In genomic region chr19:55895317-55895716, GRCm38 (mm10) we compare ENCODE assay signal across 8 mouse cellular contexts.
A peak's percentile ranks its signal among the peaks of the same experiment; 100 is the strongest.
DNase-seq lines count a peak whose midpoint lies in the region; ATAC-seq and TF ChIP-seq lines count a peak whose summit lies in the region.

No protein-coding gene starts in this region.

- TF ChIP-seq CTCF in thymus, adult 2 months (IDR thresholded peaks at IDR 0.05; ENCODE audit: borderline replicate concordance, control insufficient read depth, extremely low read depth, insufficient read depth, low read length, poor library complexity): no peak
- peak; percentile 69 for TF ChIP-seq CTCF in liver, postnatal 0 days (IDR thresholded peaks at IDR 0.05; ENCODE audit: low read depth)

- H3K27me3 ChIP-seq in thymus, adult 2 months (ENCODE audit: control insufficient read depth, insufficient read depth, low read length): no peaks in the 10 kb centered on the region; the same call in 1 of the 2 replicates
- no peaks in the 10 kb centered on the region for H3K27me3 ChIP-seq in embryonic facial prominence, embryonic 11.5 days (ENCODE audit: control insufficient read depth, insufficient read depth, low read length)
- no peaks in the 10 kb centered on the region for H3K27me3 ChIP-seq in heart, embryonic 12.5 days (replicated peaks)
- 0 out of 2 replicates have a peak, but pooled peaks cover 8% of the 10 kb centered on the region for H3K27me3 ChIP-seq in kidney, embryonic 15.5 days
- H3K27me3 ChIP-seq in liver, postnatal 0 days (ENCODE audit: insufficient read depth, low read length): peaks cover 6% of the 10 kb centered on the region; the same call in 1 of the 2 replicates
- H3K27me3 ChIP-seq in neural tube, embryonic 14.5 days (ENCODE audit: control insufficient read depth, insufficient read depth, low read length): peaks cover 21% of the 10 kb centered on the region; the same call in 1 of the 2 replicates

- H3K27ac ChIP-seq in thymus, adult 2 months (ENCODE audit: control insufficient read depth, insufficient read depth, low read length): no peak overlapping the region
- H3K27ac ChIP-seq in embryonic facial prominence, embryonic 11.5 days (replicated peaks; ENCODE audit: low read depth, low read length): no peak overlapping the region
- H3K27ac ChIP-seq in heart, embryonic 12.5 days (ENCODE audit: poor library complexity, severe bottlenecking): no peak overlapping the region
- no peak overlapping the region for H3K27ac ChIP-seq in kidney, embryonic 15.5 days
- no peak overlapping the region for H3K27ac ChIP-seq in liver, postnatal 0 days (ENCODE audit: low read depth)
- H3K27ac ChIP-seq in neural tube, embryonic 14.5 days (ENCODE audit: low read depth, low read length): no peak overlapping the region

- no peaks in the 10 kb centered on the region for H3K36me3 ChIP-seq in thymus, adult 2 months (ENCODE audit: control insufficient read depth, insufficient read depth, low read length)
- H3K36me3 ChIP-seq in embryonic facial prominence, embryonic 11.5 days (replicated peaks; ENCODE audit: control insufficient read depth, insufficient read depth, low read depth, low read length): no peaks in the 10 kb centered on the region
- no peaks in the 10 kb centered on the region for H3K36me3 ChIP-seq in heart, embryonic 12.5 days
- no peaks in the 10 kb centered on the region for H3K36me3 ChIP-seq in kidney, embryonic 15.5 days
- H3K36me3 ChIP-seq in liver, postnatal 0 days (replicated peaks; ENCODE audit: insufficient read depth, low read length): no peaks in the 10 kb centered on the region
- no peaks in the 10 kb centered on the region for H3K36me3 ChIP-seq in neural tube, embryonic 14.5 days (ENCODE audit: control insufficient read depth, insufficient read depth, low read length)

- no peak for TF ChIP-seq POLR2A in thymus, adult 2 months (IDR thresholded peaks at IDR 0.05; ENCODE audit: control insufficient read depth, extremely low read depth, insufficient read depth, low read length, poor library complexity)

- H3K4me3 ChIP-seq in thymus, adult 2 months (ENCODE audit: control insufficient read depth, insufficient read depth, low read length): no peak overlapping the region
- peak overlapping the region; percentile 22; the same call in 1 of the 2 replicates for H3K4me3 ChIP-seq in embryonic facial prominence, embryonic 11.5 days (ENCODE audit: low read depth, low read length)
- H3K4me3 ChIP-seq in heart, embryonic 12.5 days: peak overlapping the region; percentile 43
- peak overlapping the region; percentile 34 for H3K4me3 ChIP-seq in kidney, embryonic 15.5 days (replicated peaks)
- H3K4me3 ChIP-seq in liver, postnatal 0 days (ENCODE audit: low read depth, low read length): peak overlapping the region; percentile 27; the same call in 1 of the 2 replicates
- H3K4me3 ChIP-seq in neural tube, embryonic 14.5 days (ENCODE audit: low read depth, low read length): peak overlapping the region; percentile 14; the same call in 1 of the 2 replicates

- H3K4me2 ChIP-seq in embryonic facial prominence, embryonic 11.5 days (ENCODE audit: low read depth, low read length): peak overlapping the region; percentile 42
- peak overlapping the region; percentile 81 for H3K4me2 ChIP-seq in heart, embryonic 12.5 days
- H3K4me2 ChIP-seq in kidney, embryonic 15.5 days: peak overlapping the region; percentile 63
- peak overlapping the region; percentile 56 for H3K4me2 ChIP-seq in liver, postnatal 0 days (ENCODE audit: low read depth, low read length)
- H3K4me2 ChIP-seq in neural tube, embryonic 14.5 days (ENCODE audit: low read depth, low read length): peak overlapping the region; percentile 52

- peak overlapping the region; percentile 11; the same call in 1 of the 2 replicates for H3K9ac ChIP-seq in embryonic facial prominence, embryonic 11.5 days (replicated peaks; ENCODE audit: low read length)
- 0 out of 2 replicates have a peak overlapping the region, but pooled peaks have one; percentile 54 for H3K9ac ChIP-seq in heart, embryonic 12.5 days
- H3K9ac ChIP-seq in kidney, embryonic 15.5 days: peak overlapping the region; percentile 40
- H3K9ac ChIP-seq in liver, postnatal 0 days (replicated peaks): 0 out of 2 replicates have a peak overlapping the region, but pooled peaks have one; percentile 12
- H3K9ac ChIP-seq in neural tube, embryonic 14.5 days (replicated peaks; ENCODE audit: low read depth, low read length): peak overlapping the region; percentile 37; the same call in 1 of the 2 replicates

- ATAC-seq in embryonic facial prominence, embryonic 11.5 days (replicated peaks; ENCODE audit: insufficient number of reproducible peaks, low FRiP score, low TSS enrichment, low read depth): peak; percentile 76
- ATAC-seq in heart, embryonic 12.5 days (ENCODE audit: insufficient number of reproducible peaks, low FRiP score): peak; percentile 84
- peak; percentile 22; the same call in 1 of the 2 replicates for ATAC-seq in kidney, embryonic 15.5 days (replicated peaks; ENCODE audit: low FRiP score)
- peak; percentile 57; the same call in 1 of the 2 replicates for ATAC-seq in liver, postnatal 0 days
- peak; percentile 73; the same call in 1 of the 2 replicates for ATAC-seq in neural tube, embryonic 14.5 days (ENCODE audit: low read depth)

- peaks cover 3% of the 10 kb centered on the region; the same call in 1 of the 2 replicates for H3K4me1 ChIP-seq in thymus, adult 2 months (replicated peaks; ENCODE audit: control insufficient read depth, insufficient read depth, low read length)
- H3K4me1 ChIP-seq in embryonic facial prominence, embryonic 11.5 days (ENCODE audit: control insufficient read depth, insufficient read depth, low read length): peaks cover 5% of the 10 kb centered on the region
- H3K4me1 ChIP-seq in heart, embryonic 12.5 days (replicated peaks): peaks cover 29% of the 10 kb centered on the region
- peaks cover 43% of the 10 kb centered on the region for H3K4me1 ChIP-seq in kidney, embryonic 15.5 days
- peaks cover 9% of the 10 kb centered on the region for H3K4me1 ChIP-seq in liver, postnatal 0 days (ENCODE audit: insufficient read depth)
- H3K4me1 ChIP-seq in neural tube, embryonic 14.5 days (ENCODE audit: control insufficient read depth, insufficient read depth, low read length): peaks cover 14% of the 10 kb centered on the region

- no peaks in the 10 kb centered on the region for H3K9me3 ChIP-seq in embryonic facial prominence, embryonic 11.5 days (replicated peaks; ENCODE audit: control insufficient read depth, low read length)
- H3K9me3 ChIP-seq in heart, embryonic 12.5 days (replicated peaks): no peaks in the 10 kb centered on the region
- H3K9me3 ChIP-seq in kidney, embryonic 15.5 days (replicated peaks): no peaks in the 10 kb centered on the region
- no peaks in the 10 kb centered on the region for H3K9me3 ChIP-seq in liver, postnatal 0 days (ENCODE audit: low read length)
- H3K9me3 ChIP-seq in neural tube, embryonic 14.5 days (ENCODE audit: control insufficient read depth, low read length): no peaks in the 10 kb centered on the region

- WGBS in thymus, adult 2 months: 4% methylated on average over 27 of the region's 27 CpGs
- WGBS in embryonic facial prominence, embryonic 11.5 days: under 1% methylated on average over 27 of the region's 27 CpGs
- under 1% methylated on average over 27 of the region's 27 CpGs for WGBS in heart, embryonic 12.5 days
- 1% methylated on average over 27 of the region's 27 CpGs for WGBS in kidney, embryonic 15.5 days
- 2% methylated on average over 27 of the region's 27 CpGs for WGBS in liver, postnatal 0 days (ENCODE audit: insufficient replicate concordance)
- under 1% methylated on average over 27 of the region's 27 CpGs for WGBS in neural tube, embryonic 14.5 days

- no peak for TF ChIP-seq EP300 in liver, postnatal 0 days (IDR thresholded peaks at IDR 0.05; ENCODE audit: low read depth)

- peak; percentile 20 for DNase-seq in thymus, adult 2 months
- DNase-seq in thymus, adult 18-20 months: no peak
- DNase-seq in embryonic facial prominence, embryonic 11.5 days (ENCODE audit: low spot score): peak; percentile 77
- DNase-seq in liver, postnatal 0 days: peak; percentile 61
- peak; percentile 57 for DNase-seq in urinary bladder, postnatal 14 days (ENCODE audit: low spot score)

Comparison
In these comparisons a context has a peak if more than half of its experiments do, and no peak if none do; other contexts are left out.
1. DNase-seq: peak in thymus, adult 2 months (single experiment), embryonic facial prominence, embryonic 11.5 days (single experiment), liver, postnatal 0 days (single experiment) and urinary bladder, postnatal 14 days (single experiment); none in thymus, adult 18-20 months (0 of 2).
2. ATAC-seq: peak in every context shown above with its lines; median percentile 84 in heart, embryonic 12.5 days; 76 in embryonic facial prominence, embryonic 11.5 days; 73 in neural tube, embryonic 14.5 days; 57 in liver, postnatal 0 days; 22 in kidney, embryonic 15.5 days.
3. Peak in every context shown above with its lines, with median percentiles within 50 percentile points of each other: H3K4me2 ChIP-seq and H3K9ac ChIP-seq.